Mouse (Mus musculus): ENCODE measurements at regions not wholly inside any gene's neighbourhood (a gene's known extent, or its start where the extent isn't known, plus 50 kb on each side); places are given as distances from the start of the nearest gene placed in this dataset.

DNA sequence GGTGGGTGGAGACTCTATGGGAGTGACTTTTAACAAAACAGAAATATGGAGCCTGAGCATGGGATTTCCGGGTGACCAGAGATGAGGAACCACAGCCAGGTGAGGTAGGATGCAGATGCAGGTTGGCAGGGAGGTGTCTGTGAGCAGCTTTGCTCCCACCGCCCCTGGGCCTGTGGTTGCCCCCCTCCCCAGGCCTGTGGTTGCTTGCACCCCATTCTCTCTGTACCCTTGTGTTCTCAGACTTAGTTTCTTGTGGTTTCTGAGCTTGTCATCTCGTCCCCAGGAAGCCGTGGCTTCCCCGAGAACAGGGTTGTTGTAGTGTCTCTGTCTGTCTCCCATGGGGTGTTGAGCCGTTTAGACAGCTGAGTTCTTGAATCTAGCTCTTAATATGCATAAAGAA is 251.0 kb upstream of the Stt3b start:
- TF ChIP-seq POLR2A (IDR thresholded peaks at IDR 0.05; ENCODE audit: control insufficient read depth, extremely low read depth, insufficient read depth, low read length, poor library complexity), result 0 out of 2 replicates have a peak, but pooled peaks have one; percentile 31
- TF ChIP-seq CTCF (IDR thresholded peaks at IDR 0.05; ENCODE audit: borderline replicate concordance, control insufficient read depth, extremely low read depth, insufficient read depth, low read length, poor library complexity), result no peak
- H3K27me3 ChIP-seq (ENCODE audit: control insufficient read depth, insufficient read depth, low read length), result no peaks in the 10 kb centered on the region; the same call in 1 of the 2 replicates
- 4% methylated on average over 6 of the region's 6 CpGs for WGBS
- no peak overlapping the region for H3K4me3 ChIP-seq (ENCODE audit: control insufficient read depth, insufficient read depth, low read length)
- H3K4me1 ChIP-seq (replicated peaks; ENCODE audit: control insufficient read depth, insufficient read depth, low read length), result peaks cover 15% of the 10 kb centered on the region
- H3K36me3 ChIP-seq (ENCODE audit: control insufficient read depth, insufficient read depth, low read length), result no peaks in the 10 kb centered on the region
- H3K27ac ChIP-seq (ENCODE audit: control insufficient read depth, insufficient read depth, low read length), result no peak overlapping the region
- peak; percentile 82 for DNase-seq

DNA sequence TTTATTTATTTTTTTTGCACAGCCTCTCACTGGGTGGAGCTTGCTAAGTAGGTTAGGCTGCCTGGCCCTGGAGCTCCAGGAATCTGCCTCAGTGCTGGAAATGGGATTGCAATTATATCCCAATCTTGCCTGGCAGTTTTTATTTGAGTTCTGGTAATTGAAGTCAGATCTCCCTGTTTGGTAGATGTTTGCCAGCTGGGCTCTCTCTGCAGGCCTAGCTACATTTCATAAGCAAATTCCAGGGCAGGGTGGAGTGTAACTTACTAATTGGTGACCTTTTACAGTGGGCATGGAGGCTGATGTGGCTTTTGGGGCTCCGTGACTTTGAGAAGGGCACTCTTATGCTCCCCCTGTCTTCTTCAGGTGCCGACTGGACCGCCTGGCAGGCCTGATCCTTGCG is 252.6 kb upstream of the Stt3b start:
- peaks cover 15% of the 10 kb centered on the region for H3K4me1 ChIP-seq (replicated peaks; ENCODE audit: control insufficient read depth, insufficient read depth, low read length)
- H3K4me3 ChIP-seq (ENCODE audit: control insufficient read depth, insufficient read depth, low read length), result no peak overlapping the region
- no peak for DNase-seq
- TF ChIP-seq POLR2A (IDR thresholded peaks at IDR 0.05; ENCODE audit: control insufficient read depth, extremely low read depth, insufficient read depth, low read length, poor library complexity) (no peak), CTCF (IDR thresholded peaks at IDR 0.05; ENCODE audit: borderline replicate concordance, control insufficient read depth, extremely low read depth, insufficient read depth, low read length, poor library complexity) (no peak)
- H3K36me3 ChIP-seq (ENCODE audit: control insufficient read depth, insufficient read depth, low read length), result no peaks in the 10 kb centered on the region
- no peaks in the 10 kb centered on the region; the same call in 1 of the 2 replicates for H3K27me3 ChIP-seq (ENCODE audit: control insufficient read depth, insufficient read depth, low read length)
- H3K27ac ChIP-seq (ENCODE audit: control insufficient read depth, insufficient read depth, low read length), result no peak overlapping the region
- WGBS, result 96% methylated on average over 4 of the region's 4 CpGs

GRCm38 (mm10) chr9:115564366-115564765 is 254.1 kb upstream of the Stt3b start:
- no peak for TF ChIP-seq POLR2A (IDR thresholded peaks at IDR 0.05; ENCODE audit: control insufficient read depth, extremely low read depth, insufficient read depth, low read length, poor library complexity)
- TF ChIP-seq CTCF (IDR thresholded peaks at IDR 0.05; ENCODE audit: borderline replicate concordance, control insufficient read depth, extremely low read depth, insufficient read depth, low read length, poor library complexity), result no peak

GRCm38 (mm10) chr9:115568693-115569334 is 258.6 kb upstream of the Stt3b start:
- H3K36me3 ChIP-seq (ENCODE audit: control insufficient read depth, insufficient read depth, low read length), result no peaks in the 10 kb centered on the region
- no peak overlapping the region for H3K27ac ChIP-seq (ENCODE audit: control insufficient read depth, insufficient read depth, low read length)
- TF ChIP-seq POLR2A (IDR thresholded peaks at IDR 0.05; ENCODE audit: control insufficient read depth, extremely low read depth, insufficient read depth, low read length, poor library complexity) (no peak), CTCF (IDR thresholded peaks at IDR 0.05; ENCODE audit: borderline replicate concordance, control insufficient read depth, extremely low read depth, insufficient read depth, low read length, poor library complexity) (no peak)
- 0 out of 2 replicates have a peak, but pooled peaks cover 3% of the 10 kb centered on the region for H3K4me1 ChIP-seq (replicated peaks; ENCODE audit: control insufficient read depth, insufficient read depth, low read length)
- 57% methylated on average over 7 of the region's 7 CpGs for WGBS
- DNase-seq, result no peak
- no peaks in the 10 kb centered on the region; the same call in 1 of the 2 replicates for H3K27me3 ChIP-seq (ENCODE audit: control insufficient read depth, insufficient read depth, low read length)
- no peak overlapping the region for H3K4me3 ChIP-seq (ENCODE audit: control insufficient read depth, insufficient read depth, low read length)

More at GRCm38 (mm10) chr9:115564366-115564765, 254.1 kb upstream of the Stt3b start:
- DNase-seq, result no peak
- Histone ChIP-seq H3K4me1 (replicated peaks; ENCODE audit: control insufficient read depth, insufficient read depth, low read length) (peaks cover 15% of the 10 kb centered on the region), H3K27me3 (ENCODE audit: control insufficient read depth, insufficient read depth, low read length) (no peaks in the 10 kb centered on the region; the same call in 1 of the 2 replicates), H3K36me3 (ENCODE audit: control insufficient read depth, insufficient read depth, low read length) (no peaks in the 10 kb centered on the region), H3K27ac (ENCODE audit: control insufficient read depth, insufficient read depth, low read length) (no peak overlapping the region), H3K4me3 (ENCODE audit: control insufficient read depth, insufficient read depth, low read length) (no peak overlapping the region)
- 60% methylated on average over 1 of the region's 1 CpGs for WGBS

- no peak overlapping the region for H3K27ac ChIP-seq (ENCODE audit: control insufficient read depth, insufficient read depth, low read length)
- no peaks in the 10 kb centered on the region for H3K4me1 ChIP-seq (replicated peaks; ENCODE audit: control insufficient read depth, insufficient read depth, low read length)
- no peaks in the 10 kb centered on the region for H3K36me3 ChIP-seq (ENCODE audit: control insufficient read depth, insufficient read depth, low read length)
- no peak for DNase-seq
- H3K27me3 ChIP-seq (ENCODE audit: control insufficient read depth, insufficient read depth, low read length), result no peaks in the 10 kb centered on the region; the same call in 1 of the 2 replicates
- TF ChIP-seq CTCF (IDR thresholded peaks at IDR 0.05; ENCODE audit: borderline replicate concordance, control insufficient read depth, extremely low read depth, insufficient read depth, low read length, poor library complexity), result no peak
- 98% methylated on average over 4 of the region's 4 CpGs for WGBS
- no peak overlapping the region for H3K4me3 ChIP-seq (ENCODE audit: control insufficient read depth, insufficient read depth, low read length)
Measured at GRCm38 (mm10) chr9:115570998-115571397, 260.8 kb upstream of the Stt3b start.

DNA sequence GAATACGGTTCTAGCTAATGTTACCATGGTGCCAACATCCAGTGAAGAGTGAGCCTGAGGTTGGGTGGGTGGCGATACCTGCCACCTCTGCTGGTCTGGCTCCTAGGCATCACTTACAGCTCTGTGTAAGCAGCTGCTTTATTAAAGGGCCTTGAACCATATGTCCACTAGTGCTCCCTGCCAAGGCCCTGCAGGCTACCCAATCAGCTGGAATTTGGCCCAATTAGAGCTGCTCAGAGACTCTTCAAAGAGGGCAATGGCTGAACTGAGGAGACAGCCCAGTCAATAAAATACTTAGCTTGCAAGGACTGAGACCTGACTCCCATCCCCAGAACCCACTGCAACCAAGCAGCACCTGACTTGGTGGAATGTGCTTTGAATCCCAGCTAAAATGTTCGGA is 270.9 kb upstream of the Stt3b start:
- Histone ChIP-seq H3K36me3 (ENCODE audit: control insufficient read depth, insufficient read depth, low read length) (no peaks in the 10 kb centered on the region), H3K4me3 (ENCODE audit: control insufficient read depth, insufficient read depth, low read length) (no peak overlapping the region), H3K27ac (ENCODE audit: control insufficient read depth, insufficient read depth, low read length) (no peak overlapping the region), H3K4me1 (replicated peaks; ENCODE audit: control insufficient read depth, insufficient read depth, low read length) (no peaks in the 10 kb centered on the region), H3K27me3 (ENCODE audit: control insufficient read depth, insufficient read depth, low read length) (no peaks in the 10 kb centered on the region)
- 98% methylated on average over 3 of the region's 3 CpGs for WGBS
- TF ChIP-seq CTCF (IDR thresholded peaks at IDR 0.05; ENCODE audit: borderline replicate concordance, control insufficient read depth, extremely low read depth, insufficient read depth, low read length, poor library complexity) (no peak), POLR2A (IDR thresholded peaks at IDR 0.05; ENCODE audit: control insufficient read depth, extremely low read depth, insufficient read depth, low read length, poor library complexity) (no peak)
- no peak for DNase-seq

DNA sequence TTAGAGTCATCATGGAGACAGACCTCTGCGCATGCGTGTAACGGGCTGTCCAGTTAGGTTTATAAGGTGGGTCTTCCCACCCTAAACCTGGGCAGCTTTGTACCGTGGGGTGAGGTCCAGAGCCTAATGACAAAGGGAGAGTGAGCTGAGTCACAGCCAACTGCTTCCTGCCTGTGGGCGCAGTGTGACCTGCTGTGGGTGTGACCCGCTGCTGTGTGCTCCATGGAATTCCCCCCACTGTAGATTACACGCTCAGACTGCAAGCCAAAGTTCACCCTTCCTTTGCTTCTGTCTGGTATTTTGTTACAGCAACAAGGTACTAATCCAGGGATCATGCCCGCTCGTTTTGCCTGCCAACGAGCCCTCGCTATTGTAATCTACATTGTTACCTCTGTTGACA is 273.3 kb upstream of the Stt3b start:
- no peak for DNase-seq
- no peak overlapping the region for H3K4me3 ChIP-seq (ENCODE audit: control insufficient read depth, insufficient read depth, low read length)
- H3K36me3 ChIP-seq (ENCODE audit: control insufficient read depth, insufficient read depth, low read length), result no peaks in the 10 kb centered on the region
- H3K4me1 ChIP-seq (replicated peaks; ENCODE audit: control insufficient read depth, insufficient read depth, low read length), result no peaks in the 10 kb centered on the region
- 88% methylated on average over 11 of the region's 11 CpGs for WGBS
- no peaks in the 10 kb centered on the region for H3K27me3 ChIP-seq (ENCODE audit: control insufficient read depth, insufficient read depth, low read length)
- TF ChIP-seq CTCF (IDR thresholded peaks at IDR 0.05; ENCODE audit: borderline replicate concordance, control insufficient read depth, extremely low read depth, insufficient read depth, low read length, poor library complexity) (no peak), POLR2A (IDR thresholded peaks at IDR 0.05; ENCODE audit: control insufficient read depth, extremely low read depth, insufficient read depth, low read length, poor library complexity) (no peak)
- H3K27ac ChIP-seq (ENCODE audit: control insufficient read depth, insufficient read depth, low read length), result no peak overlapping the region
